Mouse (Mus musculus): ENCODE measurements around the gene Nckap1l.

DNA sequence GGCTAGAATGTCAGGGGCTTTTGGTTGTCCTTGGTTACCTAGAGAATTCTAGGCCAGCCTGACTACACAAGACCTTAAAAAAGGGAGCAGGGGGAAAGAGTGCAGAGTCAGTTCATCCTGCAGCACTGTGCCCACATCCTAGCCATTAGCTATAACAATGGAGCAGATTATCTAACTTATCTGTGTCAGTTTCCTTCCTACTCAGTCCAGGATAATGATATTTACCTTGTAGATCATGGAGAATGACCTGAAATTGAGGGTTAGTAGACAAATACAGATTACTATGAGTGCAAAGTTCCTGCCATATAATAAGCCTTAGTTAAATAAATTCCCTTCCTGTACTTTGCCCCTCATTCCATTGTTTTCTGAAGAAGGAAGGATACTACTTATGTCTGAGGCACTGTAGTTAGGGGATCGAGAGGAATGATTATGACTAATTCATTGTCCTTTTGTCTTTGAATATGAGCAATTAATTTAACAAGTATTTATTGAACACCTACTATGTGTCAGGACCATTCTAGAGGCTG is 25.5 kb downstream of the Nckap1l start:
- TF ChIP-seq POLR2A (IDR thresholded peaks at IDR 0.05; ENCODE audit: control insufficient read depth, extremely low read depth, insufficient read depth, low read length, poor library complexity) (no peak), CTCF (IDR thresholded peaks at IDR 0.05; ENCODE audit: borderline replicate concordance, control insufficient read depth, extremely low read depth, insufficient read depth, low read length, poor library complexity) (no peak)
